Mouse (Mus musculus): ENCODE measurements around the gene Sgpp2.

DNA sequence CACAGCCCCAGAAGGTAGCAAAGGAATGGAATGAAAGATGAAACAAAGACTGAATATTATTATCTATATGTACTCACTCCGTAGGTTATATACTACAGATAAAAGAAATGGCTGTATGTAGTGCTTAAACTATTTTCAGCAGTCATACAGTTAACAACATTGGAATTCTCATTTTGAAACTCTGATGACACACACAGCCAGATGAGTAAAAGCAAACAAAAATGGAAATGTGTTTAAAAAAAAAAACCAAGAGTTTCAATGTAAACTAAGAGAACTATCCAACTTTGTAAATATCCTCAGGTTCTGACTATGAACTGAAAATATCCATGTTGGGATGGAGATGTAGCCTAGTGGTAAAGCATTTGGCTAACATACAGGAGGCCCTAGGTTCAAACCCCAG lies 126.3 kb downstream of the Sgpp2 start:
- TF ChIP-seq CTCF (IDR thresholded peaks at IDR 0.05; ENCODE audit: extremely low read depth, insufficient read depth, insufficient read length, insufficient replicate concordance) (no peak), POLR2A (IDR thresholded peaks at IDR 0.05; ENCODE audit: low read depth, low read length) (no peak)
